Mouse (Mus musculus) liver, adult 2 months (tissue): Measurements from ENCODE around the gene Znrd1as.

Experiments
- CTCF ChIP-seq: fragments of 200-500 bp; IDR thresholded peaks from 2 replicates; pipeline ENCODE4 v1.5.1; 2011; ENCODE audit warnings: low read depth, low read length, control low read depth
- POLR2A ChIP-seq: fragments of 200-500 bp; IDR thresholded peaks from 2 replicates; pipeline ENCODE4 v1.6.1; 2011; ENCODE audit warnings: low read length, control low read depth; ENCODE audit not compliant: insufficient read depth; ENCODE audit errors: extremely low read depth

GRCm38 (mm10) chr17:36909802-36910201 is 48.6 kb upstream of the Znrd1as start:
- TF ChIP-seq CTCF: no peak
- no peak for TF ChIP-seq POLR2A
